Mouse (Mus musculus) kidney, adult 8-10 months (tissue): ENCODE measurements around the gene Scfd2.
A peak's percentile ranks its signal among the peaks of the same experiment; 100 is the strongest.

Source experiments
- DNase-seq, 2 experiments: peaks; one replicate each; pipeline ENCODE4 v3.0.0; 2022

The Scfd2 gene

GRCm38 (mm10) chr5:74531630-74532280 lies at the start of gene Scfd2:
Gene Scfd2, minus strand, starts transcription at chr5:74531759.
- peak; percentile 94 to 97 for DNase-seq

- no peak for DNase-seq
These were observed 40.2 kb upstream of the Scfd2 start for GRCm38 (mm10) chr5:74571767-74572166.

GRCm38 (mm10) chr5:74561151-74561550 lies 29.6 kb upstream of the Scfd2 start:
- peak in 1 of 2 experiments; percentile 8 for DNase-seq

- DNase-seq: no peak
These were observed 18.0 kb upstream of the Scfd2 start for GRCm38 (mm10) chr5:74549566-74549965.

GRCm38 (mm10) chr5:74545606-74546005 lies 14.0 kb upstream of the Scfd2 start:
- DNase-seq: no peak

GRCm38 (mm10) chr5:74536180-74536947 lies 4.8 kb upstream of the Scfd2 start:
- DNase-seq: no peak

GRCm38 (mm10) chr5:74535240-74536021 lies 3.9 kb upstream of the Scfd2 start, which contains the start of gene Fip1l1:
Gene Fip1l1, plus strand, starts transcription at chr5:74535449.
- DNase-seq: peak; percentile 84 to 87

GRCm38 (mm10) chr5:74530785-74531184 lies 774 bp downstream of the Scfd2 start:
- DNase-seq: no peak

GRCm38 (mm10) chr5:74527025-74527424 lies 4.5 kb downstream of the Scfd2 start:
- DNase-seq: no peak

GRCm38 (mm10) chr5:74511686-74512085 lies 19.9 kb downstream of the Scfd2 start:
- no peak for DNase-seq

GRCm38 (mm10) chr5:74492705-74493104 lies 38.9 kb downstream of the Scfd2 start:
- DNase-seq: no peak

GRCm38 (mm10) chr5:74484646-74485045 lies 46.9 kb downstream of the Scfd2 start:
- no peak for DNase-seq

GRCm38 (mm10) chr5:74482633-74483032 lies 48.9 kb downstream of the Scfd2 start:
- DNase-seq: no peak

GRCm38 (mm10) chr5:74482034-74482433 lies 49.5 kb downstream of the Scfd2 start:
- DNase-seq: no peak

- peak in 1 of 2 experiments; percentile 7 for DNase-seq
These were observed 51.1 kb downstream of the Scfd2 start for GRCm38 (mm10) chr5:74480409-74480808.

- DNase-seq: no peak
These were observed 51.6 kb downstream of the Scfd2 start for GRCm38 (mm10) chr5:74479947-74480346.

GRCm38 (mm10) chr5:74479157-74479556 lies 52.4 kb downstream of the Scfd2 start:
- DNase-seq: no peak

GRCm38 (mm10) chr5:74476551-74476950 lies 55.0 kb downstream of the Scfd2 start:
- no peak for DNase-seq

GRCm38 (mm10) chr5:74473117-74473516 lies 58.4 kb downstream of the Scfd2 start:
- DNase-seq: no peak

GRCm38 (mm10) chr5:74470819-74471218 lies 60.7 kb downstream of the Scfd2 start:
- no peak for DNase-seq

GRCm38 (mm10) chr5:74469620-74470019 lies 61.9 kb downstream of the Scfd2 start:
- DNase-seq: no peak

- no peak for DNase-seq
These were observed 63.8 kb downstream of the Scfd2 start for GRCm38 (mm10) chr5:74467753-74468152.

- DNase-seq: no peak
These were observed 74.8 kb downstream of the Scfd2 start for GRCm38 (mm10) chr5:74456759-74457158.
